Mouse (Mus musculus): Measurements from ENCODE around the gene Ackr4.

- TF ChIP-seq CTCF (IDR thresholded peaks at IDR 0.05 in 2 of 3, conservative IDR thresholded peaks at IDR 0.05 in 1 of 3; ENCODE audit: control insufficient read depth in 1 of 3, insufficient read depth in 1 of 3, low read depth in 2 of 3, low read length in 3 of 3, poor library complexity in 1 of 3, severe bottlenecking in 1 of 3), result no peak
- TF ChIP-seq TAL1 (IDR thresholded peaks at IDR 0.05; ENCODE audit: low read length), result no peak
- no peak for TF ChIP-seq ZNF384 (IDR thresholded peaks at IDR 0.05; ENCODE audit: low read depth, low read length)
- no peak for TF ChIP-seq USF2 (IDR thresholded peaks at IDR 0.05; ENCODE audit: borderline replicate concordance in 1 of 2, insufficient read depth in 1 of 2, low read depth in 1 of 2, low read length in 2 of 2)
- TF ChIP-seq KAT2A (conservative IDR thresholded peaks at IDR 0.05; ENCODE audit: low read depth, low read length), result no peak
These were observed 30.6 kb upstream of the Ackr4 start for GRCm38 (mm10) chr9:104157291-104157690.
